Mouse (Mus musculus) ES-E14 (cell line): ENCODE data around the gene 4930503B20Rik.

ENCODE experiments used
- MAFK ChIP-seq: IDR thresholded peaks from 2 replicates; pipeline ENCODE4 v1.6.1; 2014; ENCODE audit warnings: mild to moderate bottlenecking, low read depth, low read length, inconsistent platforms; ENCODE audit not compliant: insufficient read depth
- ZNF384 ChIP-seq: IDR thresholded peaks from 2 replicates; pipeline ENCODE4 v1.6.1; 2012; ENCODE audit warnings: low read depth, low read length, inconsistent platforms

- TF ChIP-seq MAFK: no peak
- no peak for TF ChIP-seq ZNF384
Measured at GRCm38 (mm10) chr3:146596387-146596786, 54.7 kb downstream of the 4930503B20Rik start.
